Mouse (Mus musculus): ENCODE measurements around the gene Pfkm. TPM values are rescaled to one million over a fixed set of nuclear protein-coding genes. Genes with fewer than 3 reads are reported as not detected.

The Pfkm gene
- total RNA-seq, 2 experiments from 2014 or later = 399 to 431 TPM

- DNase-seq (ENCODE audit: low spot score in 2 of 2) = no peak
These were observed 43.3 kb downstream of the Pfkm start for GRCm38 (mm10) chr15:98135671-98136070.

- DNase-seq (ENCODE audit: low spot score in 2 of 2) = no peak
These were observed 44.5 kb downstream of the Pfkm start for GRCm38 (mm10) chr15:98136871-98137270.

DNA sequence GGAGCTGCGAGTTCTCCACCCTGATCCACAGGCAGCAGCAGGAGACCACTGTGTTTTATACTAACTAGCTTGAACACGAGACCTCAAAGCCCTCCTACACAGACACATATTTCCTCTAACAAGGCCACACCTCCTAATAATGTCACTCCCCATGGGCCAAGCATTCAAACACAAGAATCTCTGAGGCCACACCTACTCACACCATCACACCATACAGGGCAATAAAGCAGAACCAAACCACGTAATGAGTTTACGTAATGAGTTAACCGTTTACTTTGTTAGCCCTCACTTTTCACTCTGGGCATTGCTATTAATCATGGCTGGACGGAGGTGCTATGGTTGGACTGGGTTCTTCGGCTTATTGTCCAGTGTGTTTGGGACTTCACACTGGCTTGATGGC, 47.4 kb downstream of the Pfkm start:
- no peak for DNase-seq (ENCODE audit: low spot score in 2 of 2)

DNA sequence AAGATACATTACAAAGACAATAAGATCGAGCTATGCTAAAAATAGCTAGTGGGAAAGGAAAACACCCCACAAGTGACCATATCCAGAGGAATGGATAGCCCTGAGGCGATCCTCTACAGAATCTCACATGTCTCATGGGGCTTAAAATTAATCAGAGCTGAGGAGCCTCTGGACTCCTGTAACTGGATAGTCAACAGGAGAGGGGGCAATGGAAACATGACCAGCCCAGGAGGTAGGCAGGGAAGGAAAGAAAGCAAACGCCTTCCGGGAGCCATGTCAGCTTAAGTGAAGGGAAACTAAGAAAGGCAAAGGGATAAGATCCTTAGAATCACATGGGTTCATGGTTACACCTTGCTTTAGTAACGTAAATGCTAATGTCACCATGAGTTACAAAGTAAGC, 48.4 kb downstream of the Pfkm start:
- no peak for DNase-seq (ENCODE audit: low spot score in 2 of 2)

DNA sequence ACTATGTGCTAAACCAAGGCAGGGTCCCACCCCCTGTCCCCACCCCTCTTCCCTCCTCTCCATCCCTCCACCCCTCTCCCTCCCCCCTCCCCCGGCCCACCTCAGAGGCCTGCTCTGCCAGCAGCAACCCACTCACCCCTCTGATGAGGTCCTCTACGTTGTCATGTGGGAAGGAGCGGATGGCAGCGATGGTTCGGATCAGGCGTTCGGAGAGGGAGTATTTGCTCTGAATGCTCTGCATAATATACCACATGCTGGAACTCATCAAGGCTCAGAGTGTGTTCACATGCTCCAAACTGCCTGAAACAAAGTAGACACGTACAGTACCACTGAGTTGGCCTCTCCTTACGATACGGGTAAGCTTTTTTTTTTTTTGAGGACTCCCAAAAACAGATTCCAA, 50.1 kb downstream of the Pfkm start:
- no peak for DNase-seq (ENCODE audit: low spot score in 2 of 2)

GRCm38 (mm10) chr15:98144861-98145507, 52.6 kb downstream of the Pfkm start:
- no peak for DNase-seq (ENCODE audit: low spot score in 2 of 2)

DNA sequence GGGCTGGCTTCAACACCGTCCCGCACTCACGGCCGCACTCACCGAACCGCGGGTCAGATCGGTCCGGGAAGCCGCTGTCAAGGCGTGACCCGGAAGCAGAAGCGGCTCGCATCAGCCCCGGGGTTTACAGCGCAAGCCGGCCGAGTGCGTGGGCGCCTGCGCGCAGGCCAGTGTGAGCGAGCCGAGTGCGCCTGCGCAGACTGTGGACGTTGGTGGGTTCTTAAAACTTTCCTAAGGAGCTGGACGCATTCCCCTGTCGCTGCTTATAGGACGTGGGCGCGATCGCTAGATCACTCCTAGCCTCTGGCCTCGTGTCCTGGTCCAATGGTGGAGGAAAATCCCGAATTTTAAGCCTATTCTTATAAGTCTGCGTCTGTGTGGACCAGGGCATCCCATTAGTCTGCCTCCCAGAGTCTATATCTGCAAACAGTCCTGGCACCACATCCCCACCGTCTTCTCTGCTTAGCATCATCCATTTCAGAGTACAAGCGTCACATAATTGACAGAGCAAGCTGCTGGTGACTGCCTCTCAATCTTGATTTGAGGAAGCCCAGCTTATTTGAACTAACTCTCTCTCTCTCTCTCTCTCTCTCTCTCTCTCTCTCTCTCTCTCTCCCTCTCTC, 53.3 kb downstream of the Pfkm start:
- peak; percentile 95 to 98 for DNase-seq (ENCODE audit: low spot score in 2 of 2)

DNA sequence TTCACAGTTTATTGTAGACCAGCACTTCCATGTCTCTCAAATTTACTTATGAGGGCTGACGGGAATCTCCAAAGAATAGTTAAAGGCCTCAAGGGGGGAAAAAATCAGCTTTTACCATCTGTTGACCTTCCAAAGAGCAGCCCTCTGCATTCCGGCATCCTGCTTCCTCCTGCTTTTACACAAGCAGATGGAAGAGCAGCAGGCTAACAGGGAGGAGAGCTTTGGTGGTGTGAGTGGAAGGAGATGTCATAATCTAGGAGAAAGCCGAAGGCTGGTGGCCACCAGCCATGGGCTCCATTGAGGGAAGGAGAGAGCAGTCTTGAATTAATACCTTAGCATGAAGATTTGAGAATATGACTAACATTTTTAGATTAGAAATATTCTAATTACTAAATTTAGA, 56.0 kb downstream of the Pfkm start:
- DNase-seq (ENCODE audit: low spot score in 2 of 2) = no peak

- DNase-seq (ENCODE audit: low spot score in 2 of 2) = no peak
These were observed 56.8 kb downstream of the Pfkm start for GRCm38 (mm10) chr15:98149166-98149602.

- no peak for DNase-seq (ENCODE audit: low spot score in 2 of 2)
These were observed 60.5 kb downstream of the Pfkm start for GRCm38 (mm10) chr15:98152916-98153315.

DNA sequence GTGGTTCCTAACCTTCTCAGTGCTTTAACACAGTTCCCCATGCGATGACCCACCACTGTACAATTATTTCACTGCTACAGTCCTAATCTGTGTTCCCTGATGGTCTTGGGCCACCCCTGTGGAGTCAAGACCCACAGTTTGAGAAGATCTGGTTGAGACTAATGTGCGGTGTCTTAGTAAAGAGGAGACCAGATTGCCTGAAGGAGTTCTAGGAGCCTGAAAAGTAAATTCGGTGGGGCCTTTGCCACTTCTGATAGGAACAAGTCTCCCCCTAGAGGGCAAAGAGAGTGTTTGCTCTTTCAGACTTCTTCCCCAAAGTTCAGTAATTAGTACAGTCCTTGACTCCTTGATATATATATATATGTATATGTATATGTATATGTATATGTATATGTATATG, 61.2 kb downstream of the Pfkm start:
- no peak for DNase-seq (ENCODE audit: low spot score in 2 of 2)

DNA sequence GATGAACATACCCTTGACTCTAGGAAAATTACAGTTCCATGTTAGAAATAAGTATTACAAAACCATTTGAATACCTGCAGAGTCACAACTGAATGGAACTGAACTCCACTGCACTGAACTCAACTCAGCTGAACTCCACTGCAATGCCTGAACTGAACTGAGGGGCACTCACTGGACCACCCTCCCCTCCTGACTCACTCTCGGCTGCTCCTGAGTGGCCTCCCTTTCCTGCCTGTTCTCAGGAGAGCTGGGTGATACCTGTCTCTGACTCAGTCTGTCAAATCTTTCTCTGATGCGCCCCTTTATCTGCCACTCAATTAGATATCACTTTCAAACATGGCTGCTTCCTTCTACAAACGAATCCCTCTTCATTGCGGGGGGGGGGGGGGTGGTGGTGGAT, 61.8 kb downstream of the Pfkm start:
- no peak for DNase-seq (ENCODE audit: low spot score in 2 of 2)

DNA sequence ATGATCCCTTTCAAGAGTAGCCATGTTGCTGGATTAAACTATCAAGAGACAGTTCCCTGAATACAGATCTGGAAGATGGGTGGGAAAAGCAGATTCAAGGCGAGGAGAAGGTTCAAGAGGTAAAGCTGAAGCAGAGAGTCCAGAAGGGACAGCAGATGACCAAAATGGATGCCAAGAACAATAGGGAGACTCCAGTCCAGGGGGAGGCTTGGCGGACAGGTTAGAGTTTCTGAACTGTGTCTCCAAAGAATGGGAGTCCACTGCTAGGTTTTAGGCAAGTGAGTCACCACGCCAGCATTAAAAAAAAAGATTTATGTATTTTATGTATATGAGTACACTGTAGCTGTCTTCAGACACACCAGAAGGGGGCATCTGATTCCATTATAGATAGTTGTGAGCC, 62.2 kb downstream of the Pfkm start:
- no peak for DNase-seq (ENCODE audit: low spot score in 2 of 2)

- DNase-seq (ENCODE audit: low spot score in 2 of 2) = no peak
These were observed 62.9 kb downstream of the Pfkm start for GRCm38 (mm10) chr15:98155272-98155671.

DNA sequence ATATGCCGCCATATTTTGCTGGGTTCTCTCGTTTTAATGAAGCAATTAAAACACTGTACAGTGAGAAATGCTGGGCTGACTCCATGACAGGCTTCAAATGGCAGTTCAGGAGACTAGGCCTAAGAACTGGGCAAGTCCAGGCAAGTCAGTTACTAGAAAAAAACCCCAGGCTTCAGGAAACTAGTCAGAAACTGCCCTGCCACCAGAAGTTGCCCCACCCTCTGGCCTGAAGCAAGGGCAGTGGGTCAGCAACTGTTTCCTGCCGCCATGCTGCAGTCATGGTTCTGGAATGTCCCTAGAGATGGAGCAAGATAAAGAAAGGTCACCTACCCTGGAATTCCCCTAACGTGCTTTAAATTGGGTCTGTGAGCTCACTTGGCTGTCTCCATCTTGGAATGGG, 63.6 kb downstream of the Pfkm start:
- DNase-seq (ENCODE audit: low spot score in 2 of 2) = no peak

DNA sequence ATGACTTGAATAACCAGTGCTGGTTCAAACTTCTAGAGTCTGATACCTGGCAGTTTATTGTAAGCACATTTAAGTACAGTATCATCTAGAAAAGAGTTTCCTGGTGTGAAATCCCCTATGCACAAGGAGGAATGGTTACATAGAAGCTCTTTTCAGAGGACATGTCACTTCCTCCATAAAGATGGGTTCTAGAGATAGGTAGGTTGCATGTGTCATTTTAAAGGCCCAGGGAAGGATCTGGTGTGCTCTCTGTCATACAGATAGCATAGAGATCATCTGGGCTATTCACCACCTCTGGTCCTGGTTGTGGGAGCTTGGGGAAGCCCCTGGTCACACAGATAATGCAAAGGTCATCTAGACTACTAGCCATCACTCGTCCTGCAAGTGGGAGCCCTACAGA, 64.9 kb downstream of the Pfkm start:
- no peak for DNase-seq (ENCODE audit: low spot score in 2 of 2)

DNA sequence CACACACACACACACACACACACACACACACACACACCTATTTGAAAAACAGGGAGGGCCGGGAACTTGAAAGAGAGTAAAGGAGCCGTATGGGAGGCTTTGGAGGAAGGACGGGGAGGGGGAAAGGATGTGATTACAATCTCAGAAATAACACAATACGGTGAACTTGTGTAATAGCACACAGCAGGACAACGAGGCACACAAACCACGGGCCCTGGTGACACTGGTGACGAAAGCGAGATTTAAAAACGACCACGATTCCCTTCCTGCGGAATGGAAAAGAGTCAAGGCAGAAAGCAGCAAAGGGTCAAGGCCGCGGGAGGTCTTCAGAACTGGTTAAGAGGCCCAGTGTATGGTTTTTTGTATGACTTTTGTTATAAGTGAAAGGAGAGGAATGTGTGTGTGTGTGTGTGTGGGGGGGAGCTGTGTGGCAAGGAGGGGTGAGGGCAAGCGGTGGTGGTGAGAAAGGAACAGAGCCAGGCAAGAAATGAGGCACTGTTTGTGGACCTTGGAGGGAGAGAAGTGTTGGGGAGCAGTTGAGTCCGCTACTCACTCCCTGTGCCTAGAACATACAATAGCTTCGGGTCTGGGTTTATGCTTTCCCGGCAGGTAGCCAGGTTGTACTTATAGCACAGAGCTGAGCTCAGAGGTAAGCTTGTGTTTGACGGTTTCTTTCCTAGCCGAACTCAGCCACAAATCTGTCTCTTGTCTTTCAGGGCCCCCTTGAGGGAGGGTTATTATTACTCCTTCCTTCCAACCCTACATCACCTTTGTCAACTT, 68.8 kb downstream of the Pfkm start:
- no peak for DNase-seq (ENCODE audit: low spot score in 2 of 2)

DNA sequence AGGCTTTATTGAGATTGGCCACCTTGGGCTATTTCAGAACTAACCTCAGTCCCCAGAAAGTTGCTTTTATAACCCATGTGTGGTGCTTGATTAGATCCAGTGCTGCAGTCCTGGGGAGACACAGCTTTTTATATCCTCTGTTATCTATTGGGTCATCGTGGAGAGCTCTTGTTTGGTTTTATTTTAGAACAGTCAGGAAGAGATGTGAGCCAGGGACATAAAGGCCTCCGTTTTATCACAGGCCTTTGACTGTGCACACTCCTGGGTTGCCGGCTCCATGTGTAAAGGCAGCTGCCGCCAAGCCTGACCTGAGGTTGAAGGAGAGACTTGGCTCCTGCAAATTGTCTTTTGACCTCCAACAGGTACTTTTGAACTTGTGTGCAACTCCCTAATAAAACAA, 70.2 kb downstream of the Pfkm start:
- no peak for DNase-seq (ENCODE audit: low spot score in 2 of 2)

- no peak for DNase-seq (ENCODE audit: low spot score in 2 of 2)
These were observed 73.1 kb downstream of the Pfkm start, which contains the start of gene Asb8 for GRCm38 (mm10) chr15:98165525-98165924. Gene Asb8 (minus strand): TSS chr15:98165625.

DNA sequence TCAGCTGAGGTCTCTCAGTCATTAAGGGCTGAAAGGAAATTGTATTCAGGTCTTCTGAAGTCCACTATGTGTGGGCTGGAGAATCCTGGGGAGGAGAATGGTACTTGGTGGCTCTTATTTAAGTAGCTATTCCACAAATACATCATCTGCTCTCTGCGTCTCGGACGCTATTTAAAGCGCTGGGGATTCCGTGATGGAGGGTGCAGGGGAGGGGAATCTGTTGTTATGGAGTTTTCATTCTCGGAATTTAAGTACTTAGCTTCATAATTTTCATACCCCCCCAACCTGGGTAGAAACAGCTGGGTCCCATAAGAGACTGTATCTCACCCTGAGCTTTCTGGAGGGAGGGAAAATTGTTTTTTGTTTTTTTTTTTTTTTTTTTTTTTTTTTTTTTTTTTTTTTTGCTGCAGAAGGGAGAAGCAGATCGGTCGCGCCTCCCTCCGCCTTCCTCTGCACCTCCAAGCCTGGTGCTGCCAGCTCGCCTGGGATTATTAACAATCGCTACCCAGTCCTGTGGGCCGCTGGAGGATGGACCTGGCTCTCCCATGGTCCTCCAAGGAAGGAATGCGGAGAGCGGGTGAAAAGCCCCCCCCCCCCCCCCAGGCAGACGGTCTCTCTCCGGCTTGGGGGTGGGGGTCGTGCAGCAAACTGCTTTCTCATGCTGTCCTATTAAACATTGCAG, 74.7 kb downstream of the Pfkm start, which contains the start of gene Ccdc184:
Ccdc184 (plus strand) TSS at position 196 of the 682 bp plus-strand sequence.
- DNase-seq (ENCODE audit: low spot score in 2 of 2) = peak in 1 of 2 experiments; percentile 15
